Mouse (Mus musculus) fat pad, adult 2 months (tissue): Measurements from ENCODE around the gene Pimreg.

ENCODE experiments used
- DNase-seq: peaks from one replicate; pipeline ENCODE4 v3.0.0-alpha.2; 2011; ENCODE audit warnings: low read depth, low spot score; ENCODE audit errors: extremely low read depth

The Pimreg gene

GRCm38 (mm10) chr11:72061093-72061620 is 19.3 kb downstream of the Pimreg start:
- no peak for DNase-seq

- DNase-seq = no peak
Measured at GRCm38 (mm10) chr11:72064414-72064813, 22.6 kb downstream of the Pimreg start.

- DNase-seq = peak; percentile 54
Measured at GRCm38 (mm10) chr11:72065103-72065502, 23.3 kb downstream of the Pimreg start.

- DNase-seq = no peak
Measured at GRCm38 (mm10) chr11:72066330-72066729, 24.5 kb downstream of the Pimreg start.

GRCm38 (mm10) chr11:72067326-72067725 is 25.5 kb downstream of the Pimreg start:
- DNase-seq = no peak

GRCm38 (mm10) chr11:72068026-72068425 is 26.2 kb downstream of the Pimreg start:
- DNase-seq = no peak

GRCm38 (mm10) chr11:72070733-72071132 is 28.9 kb downstream of the Pimreg start:
- DNase-seq = no peak

- no peak for DNase-seq
Measured at GRCm38 (mm10) chr11:72072331-72072905, 30.6 kb downstream of the Pimreg start.

- DNase-seq = no peak
Measured at GRCm38 (mm10) chr11:72074230-72074629, 32.4 kb downstream of the Pimreg start.

GRCm38 (mm10) chr11:72078056-72078455 is 36.2 kb downstream of the Pimreg start:
- DNase-seq = no peak

- DNase-seq = no peak
Measured at GRCm38 (mm10) chr11:72078647-72079046, 36.8 kb downstream of the Pimreg start.

GRCm38 (mm10) chr11:72080461-72080860 is 38.6 kb downstream of the Pimreg start:
- no peak for DNase-seq

- no peak for DNase-seq
Measured at GRCm38 (mm10) chr11:72082601-72083000, 40.8 kb downstream of the Pimreg start.

- DNase-seq = no peak
Measured at GRCm38 (mm10) chr11:72084337-72084736, 42.5 kb downstream of the Pimreg start.

- no peak for DNase-seq
Measured at GRCm38 (mm10) chr11:72086251-72087046, 44.6 kb downstream of the Pimreg start.

- no peak for DNase-seq
Measured at GRCm38 (mm10) chr11:72092390-72092789, 50.6 kb downstream of the Pimreg start.

GRCm38 (mm10) chr11:72094442-72094841 is 52.6 kb downstream of the Pimreg start:
- DNase-seq = no peak

- no peak for DNase-seq
Measured at GRCm38 (mm10) chr11:72095994-72096393, 54.2 kb downstream of the Pimreg start.
